Mouse (Mus musculus) urinary bladder, adult 2 months (tissue): ENCODE measurements around the gene Tmem242. TPM values are rescaled to one million over a fixed set of nuclear protein-coding genes. Genes with fewer than 3 reads are reported as not detected.

Experiments used
- DNase-seq: peaks from one replicate; pipeline ENCODE4 v3.0.0; 2022; ENCODE audit warnings: low spot score
- polyA plus RNA-seq: library from polyadenylated mRNA; depleted of rRNA; stranded (reverse); fragments of >200 nt; gene quantifications from 2 replicates; pipeline ENCODE4 v1.2.3, GENCODE M21; 2012; rRNA removed

The Tmem242 gene
- polyA plus RNA-seq, 1 experiment: 34.2 TPM

DNA sequence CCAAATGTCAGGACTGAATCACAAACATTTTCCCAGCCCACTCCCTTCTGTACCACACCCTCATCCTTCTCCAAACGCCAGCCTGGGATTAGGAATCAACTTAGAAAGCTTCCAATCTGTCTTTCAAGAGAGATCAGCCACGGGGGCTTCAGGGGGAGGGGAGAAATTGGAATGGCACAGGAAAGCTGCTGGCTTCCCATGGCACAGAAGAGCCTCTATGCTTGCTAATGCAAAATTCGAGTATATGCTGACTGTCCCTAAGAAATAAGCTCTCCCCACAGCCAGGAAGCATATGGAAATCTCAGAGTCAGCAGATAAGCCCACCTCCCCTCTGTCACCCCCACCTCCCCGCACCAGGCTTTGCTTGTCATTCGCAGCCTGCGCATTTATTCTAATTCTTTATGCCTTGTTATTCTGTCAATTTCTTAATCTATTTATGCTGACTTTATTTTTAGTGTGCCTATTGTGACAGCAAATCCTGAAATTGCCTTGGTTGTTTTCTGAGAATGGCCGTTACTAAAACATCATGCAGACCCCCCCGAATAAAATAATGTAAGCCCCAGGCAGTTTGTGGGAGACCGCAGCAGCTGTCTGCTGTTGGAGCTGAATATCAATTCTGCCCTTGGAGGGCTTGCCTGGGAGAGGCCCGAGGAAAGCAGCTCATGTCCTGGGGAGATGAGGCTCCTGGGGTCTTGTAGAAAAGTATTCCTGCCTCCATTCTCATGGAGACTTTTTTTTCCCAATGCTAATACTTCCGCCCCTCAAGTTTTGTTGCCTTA lies 62.7 kb downstream of the Tmem242 start:
- no peak for DNase-seq

DNA sequence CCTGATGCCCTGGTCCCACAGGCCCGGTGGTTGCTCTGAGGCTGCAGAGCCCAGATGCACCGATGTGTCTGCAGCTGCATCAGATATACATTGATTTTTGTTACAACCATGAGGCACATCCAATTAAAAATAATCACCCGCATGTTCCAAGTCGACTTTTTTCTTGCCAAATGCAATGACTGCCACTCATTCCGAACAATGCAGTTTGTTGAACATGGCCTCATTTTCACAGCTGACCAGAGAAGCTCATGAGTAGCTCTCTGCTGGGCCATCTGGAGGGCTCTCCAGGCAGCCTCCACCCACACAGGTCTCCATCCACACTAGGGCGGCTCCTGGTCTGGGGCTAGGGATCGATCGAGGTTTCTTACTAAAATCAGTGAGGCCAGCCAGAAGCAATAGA lies 67.1 kb downstream of the Tmem242 start:
- no peak for DNase-seq

DNA sequence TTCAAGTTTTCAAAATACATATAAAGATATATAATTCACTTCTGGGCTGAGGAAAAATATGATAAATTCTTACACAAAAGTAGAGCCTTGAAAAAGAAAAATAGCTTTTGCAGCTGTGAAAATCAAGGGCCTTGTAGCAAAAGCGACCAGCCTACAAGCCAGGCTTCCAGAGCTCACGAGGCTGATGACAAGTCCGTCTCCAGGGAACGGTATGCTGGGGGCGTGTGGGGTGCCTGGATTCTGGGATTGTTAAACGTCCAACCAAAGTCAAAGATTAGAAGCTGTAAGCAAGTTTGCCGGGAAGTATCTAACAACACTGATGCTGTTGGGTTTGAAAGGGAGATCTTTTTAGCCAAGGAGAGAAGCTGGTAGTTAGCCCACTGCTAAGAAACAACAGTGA lies 68.5 kb downstream of the Tmem242 start:
- DNase-seq: no peak

DNA sequence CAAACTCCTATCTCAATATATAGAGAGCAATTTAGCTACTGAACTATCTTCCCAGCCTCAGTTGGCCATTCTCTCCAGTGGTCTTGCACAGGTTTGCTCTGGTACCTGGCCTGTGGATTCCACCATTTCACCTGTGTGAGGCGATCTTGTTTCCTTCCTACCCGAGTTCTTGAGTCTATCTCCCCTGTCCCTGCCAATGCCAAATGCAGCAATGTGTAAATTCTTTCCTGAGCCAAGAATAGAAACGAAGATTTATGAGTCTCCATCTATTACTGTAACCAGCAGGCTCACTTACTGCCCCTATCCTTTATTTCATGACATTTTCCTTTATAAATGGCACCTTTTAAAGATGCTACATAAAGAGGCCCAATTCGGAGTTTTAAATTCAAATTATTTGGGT lies 69.0 kb downstream of the Tmem242 start:
- no peak for DNase-seq

DNA sequence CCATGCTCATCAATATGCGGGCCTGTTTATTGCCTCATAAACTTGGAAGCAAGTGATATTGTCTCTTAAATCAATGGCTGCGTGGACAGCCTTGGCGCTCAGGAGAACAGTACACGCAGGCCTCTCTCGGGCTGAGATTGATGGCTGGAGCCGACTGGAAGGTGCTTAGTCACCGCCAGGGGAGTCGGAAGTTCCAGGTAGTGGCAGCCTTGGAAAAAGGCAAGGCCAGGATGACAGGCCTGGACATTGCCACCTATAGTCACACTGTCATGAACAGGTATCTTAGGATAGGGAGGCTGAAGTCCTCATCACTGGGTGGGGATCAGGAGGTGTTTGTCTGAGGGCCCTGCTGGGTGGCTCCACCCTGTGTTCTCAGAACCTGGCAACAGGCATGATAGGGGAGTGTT lies 74.1 kb downstream of the Tmem242 start:
- no peak for DNase-seq

Other genes with a start within 250 kb of the Tmem242 start
- 0.36 and 0.49 TPM in 2 replicates for gene Ldhal6b, start 21.5 kb downstream of the Tmem242 start, polyA plus RNA-seq
- gene Zdhhc14, start 52.3 kb upstream of the Tmem242 start, polyA plus RNA-seq: 4.8 and 8.3 TPM in 2 replicates